Mouse (Mus musculus) T-helper 17 cell (primary cell): Measurements from ENCODE around the gene Rdm1.

Experiments
- in situ Hi-C, 2 experiments: fragments of 300-600 bp; cut with MboI, MseI; formaldehyde crosslinking; loops; 1 replicate in 1 of 2; 2 replicates in 1 of 2; pipeline ENCODE4 v1.15.1; 2025; ENCODE audit warnings: high pct_unique_total_duplicates in 2 of 2

The Rdm1 gene

GRCm38 (mm10) chr11:101657528-101657885 is 30.5 kb downstream of the Rdm1 start:
- in situ Hi-C loops: loop anchor here in 1 of 2 experiments (10.0 kb wide), 1 partner anchor 1227 kb away; the partner anchor contains the start of genes Ccdc103, Eftud2 and Fam187a

GRCm38 (mm10) chr11:101657886-101658750 is 31.1 kb downstream of the Rdm1 start:
- in situ Hi-C loops: loop anchor here in 1 of 2 experiments (10.0 kb wide), 1 partner anchor 1227 kb away; the partner anchor contains the start of genes Ccdc103, Eftud2 and Fam187a

- in situ Hi-C loops: loop anchor here in 1 of 2 experiments (10.0 kb wide), 1 partner anchor 1226 kb away; the partner anchor contains the start of genes Ccdc103, Eftud2 and Fam187a
Measured at GRCm38 (mm10) chr11:101658751-101659558, 32.0 kb downstream of the Rdm1 start.

GRCm38 (mm10) chr11:101661191-101661590 is 34.2 kb downstream of the Rdm1 start:
- in situ Hi-C loops: loop anchor here in 1 of 2 experiments (5.0 kb wide), 1 partner anchor 66 kb away; no protein-coding TSS in a partner anchor

- in situ Hi-C loops: loop anchor here in 1 of 2 experiments (5.0 kb wide), 1 partner anchor 66 kb away; no protein-coding TSS in a partner anchor
Measured at GRCm38 (mm10) chr11:101661786-101662185, 34.8 kb downstream of the Rdm1 start.

- in situ Hi-C loops: loop anchor here in 1 of 2 experiments (5.0 kb wide), 1 partner anchor 64 kb away; no protein-coding TSS in a partner anchor
Measured at GRCm38 (mm10) chr11:101663229-101664027, 36.4 kb downstream of the Rdm1 start.

- in situ Hi-C loops: loop anchor here (5.0 kb wide), 2 partner anchors 62 to 67 kb away; partner anchors contain the start of gene Dhx8 (in 1 of the 2)
Measured at GRCm38 (mm10) chr11:101664825-101665635, 38.0 kb downstream of the Rdm1 start, which contains the start of gene Arl4d. Gene Arl4d, plus strand, starts transcription at chr11:101665541.

- in situ Hi-C loops: loop anchor here in 1 of 2 experiments (5.0 kb wide), 1 partner anchor 67 kb away; the partner anchor contains the start of gene Dhx8
Measured at GRCm38 (mm10) chr11:101665636-101665992, 38.6 kb downstream of the Rdm1 start.

GRCm38 (mm10) chr11:101666626-101667345 is 39.8 kb downstream of the Rdm1 start:
- in situ Hi-C loops: loop anchor here in 1 of 2 experiments (5.0 kb wide), 1 partner anchor 66 kb away; the partner anchor contains the start of gene Dhx8

GRCm38 (mm10) chr11:101667871-101668532 is 41.0 kb downstream of the Rdm1 start:
- in situ Hi-C loops: loop anchor here in 1 of 2 experiments (5.0 kb wide), 1 partner anchor 64 kb away; the partner anchor contains the start of gene Dhx8

GRCm38 (mm10) chr11:101668546-101669261 is 41.7 kb downstream of the Rdm1 start:
- in situ Hi-C loops: loop anchor here in 1 of 2 experiments (5.0 kb wide), 1 partner anchor 64 kb away; the partner anchor contains the start of gene Dhx8

- in situ Hi-C loops: no loop called here
Measured at GRCm38 (mm10) chr11:101670334-101670733, 43.3 kb downstream of the Rdm1 start.

- in situ Hi-C loops: no loop called here
Measured at GRCm38 (mm10) chr11:101671255-101671654, 44.3 kb downstream of the Rdm1 start.

- in situ Hi-C loops: no loop called here
Measured at GRCm38 (mm10) chr11:101673010-101673642, 46.1 kb downstream of the Rdm1 start.

GRCm38 (mm10) chr11:101674106-101674505 is 47.1 kb downstream of the Rdm1 start:
- in situ Hi-C loops: no loop called here

GRCm38 (mm10) chr11:101675349-101675748 is 48.4 kb downstream of the Rdm1 start:
- in situ Hi-C loops: no loop called here

- in situ Hi-C loops: no loop called here
Measured at GRCm38 (mm10) chr11:101677655-101678054, 50.7 kb downstream of the Rdm1 start.
